Mouse (Mus musculus): ENCODE measurements around the gene Cops2. TPM values are rescaled to one million over a fixed set of nuclear protein-coding genes. Genes with fewer than 3 reads are reported as not detected.

Gene Cops2
- total RNA-seq, 1 experiment: 114 TPM

GRCm38 (mm10) chr2:125851237-125851636 is 7.7 kb downstream of the Cops2 start:
- peaks cover 4% of the 10 kb centered on the region for H3K36me3 ChIP-seq (ENCODE audit: control insufficient read depth, insufficient read depth, low read length, poor library complexity, severe bottlenecking)
- TF ChIP-seq ZC3H11A (IDR thresholded peaks at IDR 0.05; ENCODE audit: borderline replicate concordance, low read depth, low read length) (no peak), CHD2 (IDR thresholded peaks at IDR 0.05; ENCODE audit: low read depth, low read length) (no peak)
- no peaks in the 10 kb centered on the region for H3K9me3 ChIP-seq (ENCODE audit: control insufficient read depth, insufficient read depth, low read depth, low read length)
- 0 out of 4 replicates have a peak, but pooled peaks cover 0 to 2% of the 10 kb centered on the region in 2 experiments for H3K4me1 ChIP-seq (ENCODE audit: control insufficient read depth in 2 of 2, insufficient read depth in 2 of 2, low read length in 2 of 2, poor library complexity in 1 of 2)
- no peak overlapping the region for H3K9ac ChIP-seq (ENCODE audit: insufficient read depth, low read depth, low read length, poor library complexity, severe bottlenecking)
- no peak overlapping the region for H3K4me3 ChIP-seq (ENCODE audit: insufficient read depth in 1 of 2, low read depth in 1 of 2, low read length in 2 of 2, poor library complexity in 1 of 2, severe bottlenecking in 1 of 2)
- no peak overlapping the region for H3K27ac ChIP-seq (ENCODE audit: insufficient read depth, low read depth, low read length, poor library complexity, severe bottlenecking)
- DNase-seq (ENCODE audit: low read depth, low spot score): no peak
- in situ Hi-C loops (cut with MboI; ENCODE audit: low sequenced_read_pairs in 2 of 2, unreplicated experiment in 2 of 2): no loop called here

GRCm38 (mm10) chr2:125838708-125839284 is 20.1 kb downstream of the Cops2 start:
- H3K9me3 ChIP-seq (ENCODE audit: control insufficient read depth, insufficient read depth, low read depth, low read length): no peaks in the 10 kb centered on the region
- no peaks in the 10 kb centered on the region for H3K4me1 ChIP-seq (ENCODE audit: control insufficient read depth in 2 of 2, insufficient read depth in 2 of 2, low read length in 2 of 2, poor library complexity in 1 of 2)
- no peak for TF ChIP-seq ZC3H11A (IDR thresholded peaks at IDR 0.05; ENCODE audit: borderline replicate concordance, low read depth, low read length)
- TF ChIP-seq ZNF384 (IDR thresholded peaks at IDR 0.05; ENCODE audit: low read depth, low read length): no peak
- TF ChIP-seq HCFC1 (IDR thresholded peaks at IDR 0.05; ENCODE audit: borderline replicate concordance, insufficient read depth, low read length): no peak
- no peak for TF ChIP-seq CHD2 (IDR thresholded peaks at IDR 0.05; ENCODE audit: low read depth, low read length)
- TF ChIP-seq MAFK (IDR thresholded peaks at IDR 0.05; ENCODE audit: insufficient read depth, low read depth, low read length): no peak
- DNase-seq (ENCODE audit: low read depth, low spot score): no peak
- H3K36me3 ChIP-seq (ENCODE audit: control insufficient read depth, insufficient read depth, low read length, poor library complexity, severe bottlenecking): peaks cover 17% of the 10 kb centered on the region
- no peak overlapping the region for H3K27ac ChIP-seq (ENCODE audit: insufficient read depth, low read depth, low read length, poor library complexity, severe bottlenecking)
- in situ Hi-C loops (cut with MboI; ENCODE audit: low sequenced_read_pairs in 2 of 2, unreplicated experiment in 2 of 2): no loop called here
- no peak overlapping the region for H3K9ac ChIP-seq (ENCODE audit: insufficient read depth, low read depth, low read length, poor library complexity, severe bottlenecking)
- H3K4me3 ChIP-seq (ENCODE audit: insufficient read depth in 1 of 2, low read depth in 1 of 2, low read length in 2 of 2, poor library complexity in 1 of 2, severe bottlenecking in 1 of 2): no peak overlapping the region

- Histone ChIP-seq H3K4me1 (ENCODE audit: control insufficient read depth in 2 of 2, insufficient read depth in 2 of 2, low read length in 2 of 2, poor library complexity in 1 of 2) (no peaks in the 10 kb centered on the region), H3K36me3 (ENCODE audit: control insufficient read depth, insufficient read depth, low read length, poor library complexity, severe bottlenecking) (peaks cover 16% of the 10 kb centered on the region), H3K9ac (ENCODE audit: insufficient read depth, low read depth, low read length, poor library complexity, severe bottlenecking) (no peak overlapping the region), H3K4me3 (ENCODE audit: insufficient read depth in 1 of 2, low read depth in 1 of 2, low read length in 2 of 2, poor library complexity in 1 of 2, severe bottlenecking in 1 of 2) (no peak overlapping the region), H3K9me3 (ENCODE audit: control insufficient read depth, insufficient read depth, low read depth, low read length) (no peaks in the 10 kb centered on the region), H3K27ac (ENCODE audit: insufficient read depth, low read depth, low read length, poor library complexity, severe bottlenecking) (no peak overlapping the region)
- no peak for TF ChIP-seq CHD2 (IDR thresholded peaks at IDR 0.05; ENCODE audit: low read depth, low read length)
- TF ChIP-seq HCFC1 (IDR thresholded peaks at IDR 0.05; ENCODE audit: borderline replicate concordance, insufficient read depth, low read length): no peak
- no peak for TF ChIP-seq MAFK (IDR thresholded peaks at IDR 0.05; ENCODE audit: insufficient read depth, low read depth, low read length)
- TF ChIP-seq ZC3H11A (IDR thresholded peaks at IDR 0.05; ENCODE audit: borderline replicate concordance, low read depth, low read length): no peak
- no peak for TF ChIP-seq ZNF384 (IDR thresholded peaks at IDR 0.05; ENCODE audit: low read depth, low read length)
- DNase-seq (ENCODE audit: low read depth, low spot score): no peak
- in situ Hi-C loops (cut with MboI; ENCODE audit: low sequenced_read_pairs in 2 of 2, unreplicated experiment in 2 of 2): no loop called here
These were observed 20.8 kb downstream of the Cops2 start for GRCm38 (mm10) chr2:125838091-125838490.

GRCm38 (mm10) chr2:125829924-125830323 is 29.0 kb downstream of the Cops2 start:
- Histone ChIP-seq H3K4me1 (ENCODE audit: control insufficient read depth in 2 of 2, insufficient read depth in 2 of 2, low read length in 2 of 2, poor library complexity in 1 of 2) (no peaks in the 10 kb centered on the region), H3K27ac (ENCODE audit: insufficient read depth, low read depth, low read length, poor library complexity, severe bottlenecking) (no peak overlapping the region), H3K4me3 (ENCODE audit: insufficient read depth in 1 of 2, low read depth in 1 of 2, low read length in 2 of 2, poor library complexity in 1 of 2, severe bottlenecking in 1 of 2) (no peak overlapping the region), H3K36me3 (ENCODE audit: control insufficient read depth, insufficient read depth, low read length, poor library complexity, severe bottlenecking) (peaks cover 11% of the 10 kb centered on the region), H3K9me3 (ENCODE audit: control insufficient read depth, insufficient read depth, low read depth, low read length) (no peaks in the 10 kb centered on the region), H3K9ac (ENCODE audit: insufficient read depth, low read depth, low read length, poor library complexity, severe bottlenecking) (no peak overlapping the region)
- no peak for DNase-seq (ENCODE audit: low read depth, low spot score)
- in situ Hi-C loops (cut with MboI; ENCODE audit: low sequenced_read_pairs in 2 of 2, unreplicated experiment in 2 of 2): no loop called here
- TF ChIP-seq ZNF384 (IDR thresholded peaks at IDR 0.05; ENCODE audit: low read depth, low read length) (no peak), HCFC1 (IDR thresholded peaks at IDR 0.05; ENCODE audit: borderline replicate concordance, insufficient read depth, low read length) (no peak), MAFK (IDR thresholded peaks at IDR 0.05; ENCODE audit: insufficient read depth, low read depth, low read length) (no peak), ZC3H11A (IDR thresholded peaks at IDR 0.05; ENCODE audit: borderline replicate concordance, low read depth, low read length) (no peak), CHD2 (IDR thresholded peaks at IDR 0.05; ENCODE audit: low read depth, low read length) (no peak)

- Histone ChIP-seq H3K9ac (ENCODE audit: insufficient read depth, low read depth, low read length, poor library complexity, severe bottlenecking) (no peak overlapping the region), H3K4me1 (ENCODE audit: control insufficient read depth in 2 of 2, insufficient read depth in 2 of 2, low read length in 2 of 2, poor library complexity in 1 of 2) (no peaks in the 10 kb centered on the region), H3K27ac (ENCODE audit: insufficient read depth, low read depth, low read length, poor library complexity, severe bottlenecking) (no peak overlapping the region), H3K36me3 (ENCODE audit: control insufficient read depth, insufficient read depth, low read length, poor library complexity, severe bottlenecking) (peaks cover 8% of the 10 kb centered on the region), H3K9me3 (ENCODE audit: control insufficient read depth, insufficient read depth, low read depth, low read length) (no peaks in the 10 kb centered on the region), H3K4me3 (ENCODE audit: insufficient read depth in 1 of 2, low read depth in 1 of 2, low read length in 2 of 2, poor library complexity in 1 of 2, severe bottlenecking in 1 of 2) (no peak overlapping the region)
- DNase-seq (ENCODE audit: low read depth, low spot score): no peak
- TF ChIP-seq CHD2 (IDR thresholded peaks at IDR 0.05; ENCODE audit: low read depth, low read length) (no peak), MAFK (IDR thresholded peaks at IDR 0.05; ENCODE audit: insufficient read depth, low read depth, low read length) (no peak), HCFC1 (IDR thresholded peaks at IDR 0.05; ENCODE audit: borderline replicate concordance, insufficient read depth, low read length) (no peak), ZNF384 (IDR thresholded peaks at IDR 0.05; ENCODE audit: low read depth, low read length) (no peak), ZC3H11A (IDR thresholded peaks at IDR 0.05; ENCODE audit: borderline replicate concordance, low read depth, low read length) (no peak)
- in situ Hi-C loops (cut with MboI; ENCODE audit: low sequenced_read_pairs in 2 of 2, unreplicated experiment in 2 of 2): no loop called here
These were observed 31.0 kb downstream of the Cops2 start for GRCm38 (mm10) chr2:125827898-125828297.
